Mouse (Mus musculus): ENCODE data around the gene Cfap221.

- TF ChIP-seq POLR2A (IDR thresholded peaks at IDR 0.05; ENCODE audit: extremely low read depth, insufficient read depth, low read length) (no peak), CTCF (IDR thresholded peaks at IDR 0.05; ENCODE audit: low read depth, low read length) (no peak)
Observed at GRCm38 (mm10) chr1:120033469-120033854, 36.4 kb upstream of the Cfap221 start.
